Mouse (Mus musculus): ENCODE measurements at regions not wholly inside any gene's neighbourhood (a gene's known extent, or its start where the extent isn't known, plus 50 kb on each side); places are given as distances from the start of the nearest gene placed in this dataset.

DNA sequence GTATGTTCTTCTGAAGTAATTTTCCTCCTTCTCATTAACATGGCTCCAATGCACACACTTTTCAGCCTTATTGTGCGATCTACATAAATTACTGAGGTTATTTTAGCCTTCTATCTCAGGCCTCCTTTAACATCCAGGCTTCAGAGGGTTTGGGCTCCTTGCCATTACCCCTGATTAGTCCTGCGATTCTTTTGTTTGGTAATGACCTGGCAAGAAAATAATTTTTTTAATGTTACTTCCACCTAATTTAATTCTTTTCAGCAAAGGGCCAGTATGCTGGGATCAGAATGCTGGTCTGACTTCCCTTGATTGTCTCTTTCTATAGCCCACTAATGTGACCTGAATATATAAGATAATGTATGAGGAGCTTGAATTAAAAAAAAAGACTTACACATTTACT, 739.4 kb downstream of the Tbl1xr1 start:
- no peak for DNase-seq (ENCODE audit: low read depth, low spot score)

GRCm38 (mm10) chr3:22826485-22826884, 750.0 kb downstream of the Tbl1xr1 start:
- no peak for DNase-seq (ENCODE audit: low read depth, low spot score)

DNA sequence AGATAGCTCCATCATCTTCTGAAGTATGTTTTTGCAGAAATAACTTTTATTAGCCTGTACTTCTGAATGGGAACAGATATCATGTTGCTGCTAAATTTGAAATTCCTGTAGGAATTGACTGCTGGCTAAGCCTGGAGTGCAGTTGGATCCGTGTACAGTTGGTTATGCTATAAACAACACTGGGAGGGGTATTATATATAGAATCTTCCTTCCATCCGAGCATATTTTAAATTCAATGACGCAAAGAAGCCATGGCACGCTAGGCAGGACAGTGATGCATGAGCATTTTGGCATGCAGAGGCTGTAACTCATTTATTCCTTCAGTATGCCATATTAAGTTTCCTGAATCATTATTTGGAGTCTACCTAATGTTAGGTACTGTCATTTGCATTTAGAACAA, 762.5 kb downstream of the Tbl1xr1 start:
- DNase-seq (ENCODE audit: low read depth, low spot score): no peak

GRCm38 (mm10) chr3:22850474-22850873, 774.0 kb downstream of the Tbl1xr1 start:
- DNase-seq (ENCODE audit: low read depth, low spot score): peak; percentile 16

DNA sequence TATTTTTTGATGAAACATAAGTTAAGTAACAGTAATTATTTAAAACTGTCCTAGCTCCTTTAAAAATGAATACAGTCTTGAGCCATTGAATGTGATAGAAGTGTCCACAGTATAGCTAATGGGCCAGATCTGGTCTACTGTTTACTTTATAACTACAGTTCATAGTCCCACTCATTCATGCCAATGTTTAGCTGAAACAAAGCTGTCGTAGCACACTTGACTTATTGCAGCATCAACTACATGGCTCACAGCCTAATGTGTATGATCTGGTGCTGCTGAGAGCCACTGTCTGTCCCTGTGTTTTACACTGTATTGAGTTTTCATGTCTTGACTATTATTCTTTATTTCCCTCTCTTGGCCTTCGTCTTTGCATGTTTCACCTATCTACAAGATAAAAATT, 787.1 kb downstream of the Tbl1xr1 start:
- no peak for DNase-seq (ENCODE audit: low read depth, low spot score)

DNA sequence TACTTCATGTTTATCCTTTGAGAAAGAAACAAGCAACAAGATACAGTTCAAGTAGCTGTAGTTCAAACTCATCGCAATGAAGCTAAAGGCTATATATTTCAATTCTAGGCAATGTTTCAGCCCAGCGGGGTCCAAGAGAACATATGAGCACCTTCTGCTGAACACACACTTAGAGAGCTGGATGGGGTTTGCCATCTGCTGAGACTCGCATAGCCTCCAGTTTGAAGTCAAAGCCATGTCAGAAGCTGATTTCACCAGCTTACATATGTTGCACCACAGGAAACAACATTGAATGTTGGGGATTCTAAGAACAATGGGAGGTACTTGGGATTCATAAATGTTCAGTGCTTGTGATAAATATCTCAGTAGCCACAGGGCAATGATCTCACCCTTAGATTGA, 801.4 kb downstream of the Tbl1xr1 start:
- no peak for DNase-seq (ENCODE audit: low read depth, low spot score)

GRCm38 (mm10) chr3:22892735-22893134, 816.3 kb downstream of the Tbl1xr1 start:
- no peak for DNase-seq (ENCODE audit: low read depth, low spot score)

DNA sequence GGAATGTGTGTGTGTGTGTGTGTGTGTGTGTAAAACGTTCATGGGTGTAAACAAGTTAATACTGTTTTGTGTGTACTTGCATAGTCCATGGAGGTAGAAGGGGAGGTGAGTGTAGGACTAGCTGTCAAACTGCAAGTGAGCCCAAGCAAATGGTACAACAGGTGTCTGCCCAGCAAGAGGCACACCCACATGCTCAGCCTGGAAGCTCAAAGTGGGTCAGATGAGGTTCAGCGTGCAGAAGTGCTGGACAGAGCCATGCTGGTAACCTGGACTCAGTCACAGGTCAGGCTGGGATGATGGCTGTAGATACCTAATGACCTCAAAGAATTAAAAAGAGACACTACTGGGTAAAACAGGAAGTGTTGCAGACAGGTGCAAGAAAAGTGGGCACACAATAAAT, 821.2 kb downstream of the Tbl1xr1 start:
- DNase-seq (ENCODE audit: low read depth, low spot score): peak; percentile 24

- DNase-seq (ENCODE audit: low read depth, low spot score): no peak
Observed at GRCm38 (mm10) chr3:22900966-22901365, 824.5 kb downstream of the Tbl1xr1 start.

DNA sequence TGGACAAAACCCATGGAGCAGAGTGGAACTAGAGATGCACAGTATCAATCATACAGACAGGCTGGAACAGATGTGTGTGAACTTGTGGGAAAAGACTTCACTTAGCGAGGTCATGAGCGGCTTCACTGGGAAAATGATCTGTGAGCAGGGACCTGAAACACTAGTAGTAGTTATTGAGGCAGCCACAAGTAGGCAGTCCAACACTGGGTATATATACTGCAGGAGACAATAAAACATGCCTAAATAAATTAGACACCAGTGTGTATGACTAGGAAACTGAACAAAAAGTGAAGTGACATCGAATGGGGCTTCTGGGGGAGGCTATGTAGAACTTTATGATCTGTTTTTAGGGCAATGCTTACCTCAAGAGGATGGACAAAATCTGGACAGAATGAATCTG, 852.5 kb downstream of the Tbl1xr1 start:
- DNase-seq (ENCODE audit: low read depth, low spot score): no peak

DNA sequence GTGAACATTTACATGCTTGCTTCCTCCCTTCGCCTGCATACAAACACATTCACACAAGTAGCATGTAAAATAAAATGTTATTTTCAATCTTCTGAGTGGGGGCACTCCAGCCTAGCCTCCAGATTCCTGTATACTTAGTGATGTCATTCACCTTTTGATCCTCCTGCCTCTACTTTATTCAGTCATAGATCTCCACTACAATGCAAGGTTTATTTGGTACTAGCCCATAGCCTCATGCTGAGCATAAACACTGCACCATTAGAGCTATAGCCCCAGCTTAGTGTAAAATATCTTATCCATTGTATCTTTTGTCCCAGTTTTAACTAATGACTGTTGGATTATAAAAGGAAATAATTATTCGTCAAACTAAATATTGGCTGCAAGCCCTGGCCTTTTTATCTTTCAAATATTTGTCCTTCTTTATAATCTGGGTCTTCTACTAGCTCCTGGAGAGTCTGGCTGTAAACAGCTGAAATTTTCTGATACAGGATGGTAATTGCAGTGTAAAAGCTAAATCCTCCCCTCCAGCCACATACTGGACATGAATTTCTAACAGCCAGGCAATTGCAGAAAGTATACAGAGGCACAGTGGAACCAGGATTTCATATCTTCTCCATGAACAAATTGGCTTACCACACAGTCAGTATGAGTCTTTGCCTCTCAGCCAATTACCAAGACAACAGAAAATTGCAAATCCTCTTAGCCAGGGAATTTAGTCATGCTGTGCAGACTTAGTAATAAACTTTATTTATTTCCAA, 853.5 kb downstream of the Tbl1xr1 start:
- DNase-seq (ENCODE audit: low read depth, low spot score): no peak

- peak; percentile 55 for DNase-seq (ENCODE audit: low read depth, low spot score)
Observed at GRCm38 (mm10) chr3:22945646-22946045, 869.2 kb downstream of the Tbl1xr1 start.

GRCm38 (mm10) chr3:22947181-22947580, 870.7 kb downstream of the Tbl1xr1 start:
- no peak for DNase-seq (ENCODE audit: low read depth, low spot score)

DNA sequence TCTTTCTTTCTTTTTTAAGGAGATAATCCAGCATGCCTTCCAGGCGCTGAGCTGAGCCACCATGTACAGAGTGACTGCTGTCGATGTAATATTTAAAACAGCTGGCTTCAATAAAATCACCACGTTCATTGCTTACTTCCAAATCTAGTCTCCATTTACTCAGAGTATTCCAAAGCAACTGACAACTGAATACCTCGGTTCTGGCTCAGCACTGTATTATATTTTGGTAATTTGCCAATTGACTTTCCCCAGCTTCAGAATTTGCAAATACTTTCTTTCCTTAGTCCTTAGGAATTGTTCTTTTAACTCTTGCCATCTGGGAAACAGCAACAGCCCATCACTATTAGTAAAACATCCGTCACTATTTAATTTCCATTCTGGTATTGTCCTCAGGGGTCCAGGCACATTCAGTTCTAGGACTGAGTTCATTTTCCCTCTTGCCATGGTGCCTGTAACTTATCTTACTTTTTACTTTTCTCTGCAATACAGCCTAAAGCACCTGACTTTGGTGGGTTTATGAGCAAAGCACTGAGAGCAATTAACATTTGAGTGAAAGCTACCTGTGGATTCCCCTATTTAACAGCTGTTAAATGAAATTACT, 871.8 kb downstream of the Tbl1xr1 start:
- no peak for DNase-seq (ENCODE audit: low read depth, low spot score)

- DNase-seq (ENCODE audit: low read depth, low spot score): no peak
Observed at GRCm38 (mm10) chr3:22957422-22957821, 881.0 kb downstream of the Tbl1xr1 start.

DNA sequence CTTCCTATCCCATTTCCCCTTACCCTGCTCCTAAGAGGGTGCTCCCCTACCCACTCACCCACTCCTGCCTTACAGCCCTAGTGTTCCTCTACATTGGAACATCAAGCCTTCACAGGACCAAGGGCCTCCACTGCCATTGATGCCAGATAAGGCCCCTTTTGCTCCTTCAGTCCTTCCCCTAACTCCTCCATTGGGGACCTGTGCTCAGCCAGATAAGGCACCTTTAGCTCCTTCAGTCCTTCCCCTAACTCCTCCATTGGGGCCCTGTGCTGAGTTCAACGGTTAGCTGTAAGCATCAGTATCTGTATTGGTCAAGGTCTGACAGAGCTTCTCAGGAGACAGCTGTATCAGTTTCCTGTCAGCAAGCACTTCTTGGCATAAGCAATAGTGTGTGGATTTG, 896.2 kb downstream of the Tbl1xr1 start:
- DNase-seq (ENCODE audit: low read depth, low spot score): no peak

DNA sequence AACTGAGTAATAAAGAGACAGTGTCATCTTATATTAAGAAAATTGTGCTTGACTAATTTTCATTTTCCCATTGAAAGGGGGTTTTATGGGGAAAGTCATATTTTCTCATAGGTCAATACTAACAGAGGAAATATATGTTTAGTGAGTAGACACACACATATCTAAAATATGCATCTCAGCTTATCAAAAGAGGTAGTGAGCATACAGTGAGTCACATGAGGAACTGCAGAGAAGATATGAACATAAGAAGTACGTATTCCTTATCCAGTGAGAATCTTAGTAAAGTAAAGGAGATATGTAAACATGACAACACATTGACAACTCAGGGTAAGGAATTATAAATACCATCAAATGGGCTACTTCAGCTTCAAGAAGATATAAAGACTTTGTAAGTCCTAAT, 900.3 kb downstream of the Tbl1xr1 start:
- no peak for DNase-seq (ENCODE audit: low read depth, low spot score)

DNA sequence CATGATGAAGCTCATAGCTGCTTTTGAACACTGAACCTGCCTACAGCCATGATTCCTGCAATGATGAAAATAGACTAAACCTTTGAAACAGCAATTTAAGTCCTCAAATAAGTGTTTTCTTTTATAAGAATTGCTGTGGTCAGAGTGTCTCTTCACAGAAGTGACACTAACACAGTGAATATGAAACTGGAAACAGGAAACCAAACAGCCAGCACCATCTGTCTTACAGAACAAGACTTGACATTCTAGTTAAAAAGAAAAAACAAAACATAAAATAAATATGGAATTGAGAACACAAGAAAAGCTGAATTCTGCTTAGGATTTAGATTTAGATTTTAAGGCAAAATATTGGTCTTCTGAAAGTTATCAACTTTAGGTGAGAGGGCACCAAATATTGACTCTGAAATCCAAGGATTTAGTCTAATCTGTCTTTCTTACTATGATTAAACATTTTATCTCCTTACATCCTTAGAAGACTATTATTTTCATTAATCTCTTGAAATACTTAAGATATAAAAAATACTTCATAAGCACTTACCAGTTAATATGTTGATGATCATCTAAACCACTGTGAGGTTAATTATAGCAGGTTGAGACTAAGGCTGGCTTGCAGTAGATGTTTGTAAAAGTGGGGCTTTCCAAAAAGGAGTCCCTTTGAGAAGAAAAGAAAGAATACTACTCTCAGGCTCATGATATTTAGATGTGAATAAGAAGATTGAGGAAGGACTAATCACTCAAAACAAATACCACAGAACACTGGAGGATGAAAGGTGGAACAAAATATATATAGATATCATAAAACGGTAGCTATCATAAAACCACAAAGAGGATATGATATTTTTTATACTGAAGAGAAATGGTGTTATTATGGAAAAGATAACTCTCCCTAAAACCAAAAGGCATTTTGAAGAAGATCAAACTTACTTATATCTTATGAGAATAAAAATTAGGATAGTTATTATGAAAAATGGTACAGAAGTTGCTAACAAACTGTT, 903.7 kb downstream of the Tbl1xr1 start:
- DNase-seq (ENCODE audit: low read depth, low spot score): no peak

GRCm38 (mm10) chr3:22982430-22982829, 906.0 kb downstream of the Tbl1xr1 start:
- DNase-seq (ENCODE audit: low read depth, low spot score): no peak

DNA sequence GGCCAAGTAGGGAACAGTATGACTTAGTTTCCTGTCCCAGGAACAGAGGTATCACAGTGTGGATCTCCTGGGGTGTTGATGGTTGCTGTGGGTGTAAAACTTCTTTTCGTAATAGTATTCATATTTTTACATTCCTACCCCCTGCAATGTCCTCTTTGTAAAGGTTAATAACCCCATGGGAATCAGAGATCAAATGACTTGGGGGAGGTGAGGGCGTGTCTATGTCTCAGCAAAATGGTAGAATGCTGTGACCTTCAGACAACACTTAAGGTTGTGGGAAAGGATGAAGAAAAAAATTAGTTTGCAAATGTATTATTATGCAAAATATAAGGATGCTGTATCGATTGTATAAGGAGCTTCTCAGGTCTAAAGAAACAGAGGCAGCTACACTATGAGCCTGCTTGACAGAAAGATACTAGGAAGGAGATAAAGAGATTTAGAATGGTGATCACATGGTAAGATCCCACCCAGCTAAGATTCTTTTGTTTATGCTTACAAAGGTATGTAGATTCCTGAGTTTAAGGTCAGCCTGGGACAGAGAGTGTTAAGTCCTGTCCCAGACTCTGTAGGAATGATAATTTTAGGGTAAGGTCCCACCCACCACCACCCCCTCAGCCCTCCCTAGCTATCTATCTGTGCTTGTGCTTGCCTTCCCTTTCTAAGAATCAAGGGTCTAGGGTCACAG, 913.8 kb downstream of the Tbl1xr1 start:
- peak; percentile 84 for DNase-seq (ENCODE audit: low read depth, low spot score)

GRCm38 (mm10) chr3:22995228-22995627, 918.8 kb downstream of the Tbl1xr1 start:
- no peak for DNase-seq (ENCODE audit: low read depth, low spot score)

DNA sequence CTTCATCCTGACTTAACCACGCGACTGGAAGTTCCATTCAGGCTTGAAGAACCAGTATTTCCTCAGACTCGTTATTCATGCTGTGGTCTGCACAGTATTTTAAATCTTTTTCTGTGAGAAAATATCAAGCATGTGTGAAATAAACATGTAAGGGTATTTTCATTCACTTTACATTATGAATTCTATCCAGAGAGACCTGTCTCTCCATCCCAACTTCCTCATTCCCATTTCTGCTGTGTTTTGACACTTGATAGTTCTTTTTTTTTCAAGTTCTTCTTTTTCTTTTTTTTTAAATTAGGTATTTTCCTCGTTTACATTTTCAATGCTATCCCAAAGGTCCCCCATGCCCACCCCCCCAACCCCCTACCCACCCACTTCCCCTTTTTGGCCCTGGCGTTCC, 919.4 kb downstream of the Tbl1xr1 start:
- DNase-seq (ENCODE audit: low read depth, low spot score): no peak
